Mouse (Mus musculus) naive thymus-derived CD4-positive, alpha-beta T cell, adult 2 months (primary cell): ENCODE data around the gene Slc25a5.
"Not testable (repeated sequence)": the region's sequence is repeated elsewhere in the genome, so short reads cannot be mapped to it uniquely, and the experiment has no call there.

Experiments used
- DNase-seq: peaks from one replicate; pipeline ENCODE4 v3.0.0-alpha.2; 2011; ENCODE audit warnings: low read depth

Gene Slc25a5

GRCm38 (mm10) chrX:36795424-36796162 lies at the start of gene Slc25a5:
TSS of gene Slc25a5 (plus strand) at chrX:36795651.
- DNase-seq: peak; percentile 88

DNA sequence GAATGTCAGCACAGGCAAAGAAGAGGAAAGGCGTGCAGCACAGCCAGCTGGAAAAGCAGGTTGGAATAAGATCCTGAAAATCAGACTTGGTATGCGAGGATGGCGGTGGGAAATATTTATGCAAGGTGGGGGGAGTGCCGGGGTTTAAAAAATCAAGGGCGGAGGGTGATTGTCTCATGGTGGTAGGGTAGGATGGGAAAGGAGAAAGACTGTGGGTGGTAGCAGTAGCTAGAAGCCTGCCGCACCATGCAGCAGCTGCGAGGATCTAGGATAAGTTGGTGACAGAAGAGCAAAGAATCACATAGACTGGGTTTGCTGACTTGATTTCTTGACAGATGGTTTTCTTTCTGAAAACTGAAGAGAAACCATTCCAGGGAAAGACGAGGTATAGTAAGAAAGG lies 48.7 kb upstream of the Slc25a5 start:
- DNase-seq: no peak

DNA sequence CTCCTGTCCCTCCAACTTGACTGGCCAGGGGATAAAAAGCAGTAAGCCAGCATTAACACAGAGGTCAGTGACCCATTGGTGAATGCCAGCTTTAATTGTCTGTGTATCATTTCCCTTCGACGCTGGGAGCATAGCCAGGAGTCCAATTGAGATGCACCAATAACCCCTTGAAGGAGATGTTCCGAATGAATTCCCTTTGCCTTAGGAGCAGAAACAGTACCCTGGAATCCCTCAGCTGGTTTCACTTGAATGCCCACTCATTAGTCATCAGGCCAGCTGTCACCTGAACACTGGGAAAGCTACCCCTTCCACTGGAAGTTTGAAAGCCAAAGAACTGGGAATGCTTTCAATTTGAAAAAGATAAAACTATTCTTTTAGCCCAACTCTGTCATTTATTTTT lies 46.9 kb upstream of the Slc25a5 start:
- no peak for DNase-seq

DNA sequence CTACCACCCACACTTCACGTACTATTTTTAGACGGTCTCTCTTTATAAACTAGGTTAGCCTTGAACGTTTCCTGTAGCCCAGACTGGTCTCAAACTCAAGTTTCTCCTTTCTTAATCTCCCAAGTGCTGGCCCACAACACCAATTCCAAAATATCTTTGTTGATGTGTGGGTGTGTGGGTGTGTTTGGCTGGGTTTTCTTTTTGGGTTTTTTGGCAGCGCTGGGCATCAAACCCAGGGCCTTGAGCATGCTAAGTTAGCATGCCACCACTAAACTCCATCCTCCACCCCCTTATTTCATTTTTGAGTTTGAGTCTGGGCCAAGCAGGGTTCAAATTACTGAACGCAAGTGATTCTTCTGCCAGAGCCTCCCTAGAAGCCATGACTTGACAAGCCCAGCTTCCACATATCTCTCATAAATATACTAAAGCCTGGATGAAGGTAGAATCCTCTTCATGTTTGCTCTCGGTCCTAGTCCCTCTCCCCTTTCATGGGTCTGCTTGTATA lies 46.1 kb upstream of the Slc25a5 start:
- no peak for DNase-seq

- DNase-seq: no peak
Observed at GRCm38 (mm10) chrX:36750591-36750990, 44.9 kb upstream of the Slc25a5 start.

DNA sequence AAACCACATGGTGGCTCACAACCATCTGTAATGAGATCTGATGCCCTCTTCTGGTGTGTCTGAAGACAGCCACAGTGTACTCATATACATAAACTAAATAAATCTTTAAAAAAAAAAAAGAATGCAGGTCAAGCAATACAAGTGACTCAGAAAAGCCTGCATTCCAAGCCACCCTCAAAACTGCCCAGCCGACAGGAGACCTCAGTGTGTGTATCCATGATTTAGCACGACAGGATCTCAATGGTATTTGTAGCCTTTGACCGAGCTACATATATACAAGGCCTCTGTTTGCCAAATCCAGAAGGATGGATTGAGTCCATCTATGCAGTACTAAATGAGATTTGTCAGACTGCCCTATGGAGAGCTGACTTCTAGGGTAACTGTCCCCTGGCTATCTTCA lies 42.9 kb upstream of the Slc25a5 start:
- DNase-seq: no peak

GRCm38 (mm10) chrX:36757796-36758472 lies 37.5 kb upstream of the Slc25a5 start:
- DNase-seq: peak; percentile 66

- peak; percentile 20 for DNase-seq
Observed at GRCm38 (mm10) chrX:36758566-36758965, 36.9 kb upstream of the Slc25a5 start.

GRCm38 (mm10) chrX:36760946-36761635 lies 34.4 kb upstream of the Slc25a5 start:
- DNase-seq: peak; percentile 82

- DNase-seq: no peak
Observed at GRCm38 (mm10) chrX:36762289-36762688, 33.2 kb upstream of the Slc25a5 start.

GRCm38 (mm10) chrX:36762894-36763293 lies 32.6 kb upstream of the Slc25a5 start:
- no peak for DNase-seq

DNA sequence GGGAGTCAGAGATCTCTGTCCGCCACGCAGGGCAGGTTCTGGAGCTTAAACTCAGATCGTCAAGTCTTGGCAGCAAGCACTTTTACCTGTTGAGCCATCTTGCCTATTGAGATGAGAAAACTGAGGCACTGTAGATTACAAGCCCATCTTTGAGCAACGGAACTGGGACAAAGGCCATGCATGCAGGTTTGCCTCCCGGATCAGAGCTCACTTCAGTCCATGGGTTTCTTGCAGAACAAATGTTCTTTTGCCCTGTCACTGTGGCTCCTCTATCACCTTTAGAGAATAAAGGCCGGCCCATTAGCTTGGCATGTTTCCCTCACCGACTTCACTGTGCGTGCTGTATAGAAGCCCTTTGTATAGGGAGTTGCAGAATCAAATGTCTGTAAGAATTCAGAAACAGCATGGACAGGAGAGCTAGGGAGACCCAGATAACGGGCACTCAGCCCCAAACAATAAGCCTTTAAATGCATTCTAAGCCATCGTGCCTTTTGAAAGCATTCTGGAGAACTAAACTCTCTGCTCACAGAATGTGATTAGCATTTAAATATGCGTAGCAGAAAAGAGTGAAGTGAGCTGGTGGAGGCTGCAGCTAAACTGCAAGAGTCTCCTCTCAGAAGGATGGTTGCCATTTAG lies 32.0 kb upstream of the Slc25a5 start:
- DNase-seq: no peak

GRCm38 (mm10) chrX:36763934-36764317 lies 31.5 kb upstream of the Slc25a5 start:
- no peak for DNase-seq

GRCm38 (mm10) chrX:36767386-36767785 lies 28.1 kb upstream of the Slc25a5 start:
- DNase-seq: no peak

GRCm38 (mm10) chrX:36772591-36772990 lies 22.9 kb upstream of the Slc25a5 start:
- no peak for DNase-seq

GRCm38 (mm10) chrX:36775520-36775919 lies 19.9 kb upstream of the Slc25a5 start:
- no peak for DNase-seq

DNA sequence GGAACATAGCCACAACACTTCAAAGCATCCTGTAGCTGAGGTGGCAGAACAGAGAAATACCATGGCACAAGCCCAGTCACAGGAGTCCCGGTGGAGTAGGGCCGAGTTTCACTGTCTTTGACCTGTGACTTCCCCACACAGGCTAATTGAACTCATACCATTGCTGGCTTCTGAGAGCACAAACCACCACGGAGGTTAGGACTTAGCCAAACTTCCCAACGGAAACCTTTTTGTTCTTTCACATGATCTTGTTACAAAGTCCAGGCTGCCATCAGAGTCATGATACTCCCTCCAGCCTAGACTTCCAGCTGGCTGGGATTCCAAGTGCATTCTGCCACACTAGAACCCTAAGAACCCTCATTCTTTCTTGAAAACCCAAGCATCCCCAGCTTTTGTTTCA lies 17.8 kb upstream of the Slc25a5 start:
- no peak for DNase-seq

DNA sequence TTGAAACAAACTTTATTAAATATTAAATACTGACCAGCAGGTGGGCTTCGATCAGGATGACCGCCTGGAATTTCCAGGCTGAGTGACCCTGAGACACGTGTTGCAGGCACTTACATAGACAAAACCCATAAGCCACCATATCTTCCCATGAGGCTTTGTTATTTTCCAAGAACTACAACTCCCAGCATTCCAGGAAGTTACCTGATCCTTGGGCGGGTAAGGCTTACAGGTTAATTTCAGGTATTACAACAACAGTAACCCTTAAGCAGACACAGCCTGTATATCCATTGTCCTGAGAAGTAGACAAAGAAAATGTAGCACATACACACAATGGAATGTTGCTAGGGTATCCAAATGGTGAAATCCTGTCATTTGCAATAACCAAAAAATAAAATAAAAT lies 6.1 kb upstream of the Slc25a5 start:
- no peak for DNase-seq

DNA sequence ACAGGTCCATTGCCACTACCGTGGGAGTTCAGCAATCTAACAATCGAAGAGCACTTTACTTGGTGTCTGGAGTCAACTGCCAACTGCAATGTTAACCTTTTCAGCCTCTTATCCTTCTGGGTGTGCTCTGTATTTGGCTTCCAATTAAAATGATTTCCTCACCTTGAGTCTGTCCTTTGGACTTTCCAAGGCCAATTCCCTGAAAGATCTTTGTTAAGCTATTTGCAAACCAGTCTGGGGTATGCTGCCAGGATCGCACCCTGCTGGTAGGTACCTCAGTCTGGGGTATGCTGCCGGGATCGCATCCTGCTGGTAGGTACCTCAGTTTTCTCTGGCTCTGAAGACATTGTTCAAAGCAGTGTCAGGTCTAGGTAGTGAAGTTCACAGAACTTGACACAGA lies 880 bp upstream of the Slc25a5 start:
- DNase-seq: no peak

- peak; percentile 86 for DNase-seq
Observed at GRCm38 (mm10) chrX:36796163-36796581, 721 bp downstream of the Slc25a5 start.

GRCm38 (mm10) chrX:36796734-36797133 lies 1.3 kb downstream of the Slc25a5 start:
- not testable (repeated sequence) for DNase-seq

DNA sequence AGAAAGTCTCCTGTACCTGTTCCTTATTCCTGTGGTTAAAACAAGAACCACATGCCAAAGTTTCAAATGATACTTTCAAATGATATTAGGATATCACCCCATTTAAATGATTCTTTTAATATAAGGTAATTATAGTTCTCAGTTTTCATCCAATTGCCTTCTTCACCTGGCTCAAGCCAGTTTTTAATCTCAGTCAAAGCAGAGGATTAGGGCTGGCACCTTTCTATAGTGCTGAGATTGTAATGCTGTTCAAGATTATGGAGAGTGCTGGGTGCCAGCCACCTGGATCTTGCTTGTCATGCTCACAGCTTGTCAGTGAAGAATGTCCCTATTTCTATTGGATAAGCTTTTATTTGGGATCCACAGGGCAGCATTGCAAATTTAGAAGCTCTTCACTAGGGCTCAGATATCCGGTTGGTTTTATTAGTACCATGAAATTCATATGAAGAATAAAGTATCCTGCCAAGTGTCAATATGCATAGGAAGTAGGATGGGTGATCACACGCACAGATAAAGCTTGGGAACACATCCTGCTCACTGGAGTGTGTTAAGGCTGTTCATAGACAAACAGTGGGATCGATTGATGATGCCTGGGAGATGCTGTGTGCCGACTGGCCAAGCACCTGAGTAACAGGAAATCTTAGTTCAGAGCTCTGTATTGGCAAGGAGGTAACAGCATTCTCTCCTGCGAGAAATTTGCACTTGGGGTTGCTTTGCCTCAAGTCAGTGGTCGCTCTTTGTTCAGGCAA lies 3.9 kb downstream of the Slc25a5 start:
- no peak for DNase-seq
